Mouse (Mus musculus) right cerebral cortex, postnatal 14 days (tissue): ENCODE data around the gene Git1.
"Not testable (repeated sequence)": the region's sequence is repeated elsewhere in the genome, so short reads cannot be mapped to it uniquely, and the experiment has no call there.

Experiments used
- DNase-seq: peaks from one replicate; pipeline ENCODE4 v3.0.0; 2022

Git1 gene

GRCm38 (mm10) chr11:77525804-77526486, 32.6 kb downstream of the Git1 start:
- no peak for DNase-seq

DNA sequence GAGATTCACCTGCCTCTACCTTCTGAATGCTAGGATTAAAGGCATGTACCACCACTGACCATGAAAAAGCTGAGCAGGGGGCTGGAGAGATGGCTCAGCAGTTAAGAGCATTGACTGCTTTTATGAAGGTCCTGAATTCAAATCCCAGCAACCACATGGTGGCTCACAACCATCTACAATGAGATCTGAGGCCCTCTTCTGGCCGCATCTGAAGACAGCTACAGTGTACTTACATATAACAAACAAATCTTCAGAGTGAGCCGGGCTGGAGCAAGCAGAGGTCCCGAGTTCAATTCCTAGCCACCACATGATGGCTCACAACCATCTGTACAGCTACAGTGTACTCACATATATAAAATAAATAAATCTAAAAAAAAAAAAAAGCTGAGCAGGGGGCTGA, 35.1 kb downstream of the Git1 start:
- DNase-seq: not testable (repeated sequence)

DNA sequence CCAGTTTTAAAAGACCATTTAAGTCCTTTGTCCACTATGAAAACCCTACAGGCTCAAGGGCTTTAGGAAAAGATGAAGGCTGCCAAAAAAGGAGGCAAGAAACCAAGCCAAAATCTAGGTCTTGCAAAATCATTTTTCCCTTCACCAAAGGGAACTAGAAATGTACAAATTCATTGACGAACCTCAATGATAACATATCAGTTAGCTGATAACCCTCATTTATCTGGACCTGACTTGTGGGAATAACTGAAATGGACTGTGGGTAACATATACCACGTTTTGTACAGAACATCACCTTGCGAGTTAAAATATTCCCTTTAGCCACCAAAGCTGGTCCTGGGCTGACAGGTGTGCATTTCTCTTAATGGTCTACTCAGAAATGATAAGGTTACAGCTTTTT, 36.3 kb downstream of the Git1 start:
- no peak for DNase-seq

- DNase-seq: no peak
These were observed 37.5 kb downstream of the Git1 start for GRCm38 (mm10) chr11:77530862-77531261.

DNA sequence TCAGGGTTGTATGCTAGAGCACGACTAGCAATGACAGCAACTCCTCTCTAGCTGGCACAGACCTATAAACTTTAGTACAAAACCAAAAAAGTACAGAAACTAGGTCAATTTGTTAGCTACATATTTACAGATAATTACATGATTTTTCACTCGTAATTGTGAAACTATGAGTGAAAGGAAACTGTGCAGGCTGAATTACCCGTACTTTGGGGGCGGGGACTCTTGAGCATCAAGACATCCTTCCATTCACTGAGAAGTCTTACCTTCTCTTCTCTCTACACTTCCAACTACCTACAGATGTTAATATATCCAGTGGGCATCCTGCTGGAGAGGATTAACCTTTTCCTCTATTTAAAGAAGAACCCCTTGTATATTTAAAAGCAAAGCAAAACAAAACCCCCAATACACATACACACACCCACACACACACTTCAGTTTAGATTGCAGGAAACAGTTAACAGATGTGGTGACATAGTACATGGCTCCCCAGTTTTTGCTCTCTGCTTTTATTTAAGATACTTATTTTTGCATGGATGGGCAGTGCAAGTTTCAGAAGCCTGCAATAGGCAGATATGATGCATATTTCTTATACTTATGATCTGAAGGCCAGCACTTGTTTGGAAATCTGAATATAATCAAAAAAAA, 39.0 kb downstream of the Git1 start:
- no peak for DNase-seq

- DNase-seq: no peak
These were observed 51.9 kb downstream of the Git1 start for GRCm38 (mm10) chr11:77545261-77545660.
